Mouse (Mus musculus) midbrain, postnatal 0 days (tissue): ENCODE results near the gene Pramef17. TPM values are rescaled to one million over a fixed set of nuclear protein-coding genes. Genes with fewer than 3 reads are reported as not detected.
"Not testable (repeated sequence)": the region's sequence is repeated elsewhere in the genome, so short reads cannot be mapped to it uniquely, and the experiment has no call there.

Source experiments
- ATAC-seq: fragments of 200-750 bp; cut with Nextera tagmentation; 2 replicates; pipeline ENCODE4 v1.8.0; 2017; ENCODE audit warnings: moderate number of reproducible peaks, mild to moderate bottlenecking, moderate TSS enrichment, moderate library complexity; ENCODE audit not compliant: low FRiP score
- DNase-seq: peaks from one replicate; pipeline ENCODE4 v3.0.0-alpha.2; 2015; ENCODE audit warnings: low spot score
- H3K27ac ChIP-seq: fragments of 300-500 bp; sonication (generic); 2 replicates; pipeline ENCODE4 v1.5.1; 2014; ENCODE audit warnings: low read depth, mild to moderate bottlenecking, low read length, mixed read lengths
- H3K27me3 ChIP-seq: fragments of 300-500 bp; sonication (generic); 2 replicates; pipeline ENCODE4 v1.6.1; 2014; ENCODE audit warnings: low read length, control low read depth, mixed read lengths; ENCODE audit not compliant: insufficient read depth
- H3K36me3 ChIP-seq: fragments of 300-500 bp; sonication (generic); 2 replicates; pipeline ENCODE4 v1.6.1; 2014; ENCODE audit warnings: low read length, control low read depth, mixed read lengths; ENCODE audit not compliant: insufficient read depth
- H3K4me1 ChIP-seq: fragments of 300-500 bp; sonication (generic); 2 replicates; pipeline ENCODE4 v1.6.1; 2014; ENCODE audit warnings: mild to moderate bottlenecking, control low read depth, antibody characterized with exemption, low read length, mixed read lengths; ENCODE audit not compliant: insufficient read depth
- H3K4me2 ChIP-seq: fragments of 300-500 bp; sonication (generic); 2 replicates; pipeline ENCODE4 v1.6.1; 2014; ENCODE audit warnings: low read depth, mild to moderate bottlenecking, low read length, mixed read lengths; ENCODE audit not compliant: poor library complexity, severe bottlenecking
- H3K4me3 ChIP-seq: fragments of 300-500 bp; sonication (generic); 2 replicates; pipeline ENCODE4 v1.5.1; 2014; ENCODE audit warnings: low read depth, mild to moderate bottlenecking, low read length, moderate library complexity
- H3K9ac ChIP-seq: fragments of 300-500 bp; sonication (generic); replicated peaks from 2 replicates; pipeline ENCODE4 v1.6.1; 2014; ENCODE audit warnings: mild to moderate bottlenecking, low read length, moderate library complexity, mixed read lengths; ENCODE audit not compliant: poor library complexity, severe bottlenecking
- H3K9me3 ChIP-seq: fragments of 300-500 bp; sonication (generic); 2 replicates; pipeline ENCODE4 v1.6.1; 2016; ENCODE audit warnings: low read length, control low read depth
- WGBS: fragments of 180-500 bp; shearing (Covaris S2); extraction: QIAGEN DNeasy Blood & Tissue Kit; methylation state at CpG from one replicate; pipeline ENCODE4 v1.1.7; 2014; 5-methylcytosine and 5-hydroxymethylcytosine counted together
- polyA plus RNA-seq: library from polyadenylated mRNA; unstranded; fragments of >200 nt; fragmentation: Nextera tagmentation; extraction: Ambion mirVana; gene quantifications from 2 replicates; pipeline ENCODE4 v1.2.1, GENCODE M21; 2015
- total RNA-seq: library from RNA; depleted of rRNA; stranded (reverse); fragments of >200 nt; gene quantifications from 2 replicates; pipeline ENCODE4 v1.2.3, GENCODE M21; 2014; rRNA removed

Pramef17 gene
- total RNA-seq (not detected in 2 replicates), polyA plus RNA-seq (not detected in 2 replicates)

DNA sequence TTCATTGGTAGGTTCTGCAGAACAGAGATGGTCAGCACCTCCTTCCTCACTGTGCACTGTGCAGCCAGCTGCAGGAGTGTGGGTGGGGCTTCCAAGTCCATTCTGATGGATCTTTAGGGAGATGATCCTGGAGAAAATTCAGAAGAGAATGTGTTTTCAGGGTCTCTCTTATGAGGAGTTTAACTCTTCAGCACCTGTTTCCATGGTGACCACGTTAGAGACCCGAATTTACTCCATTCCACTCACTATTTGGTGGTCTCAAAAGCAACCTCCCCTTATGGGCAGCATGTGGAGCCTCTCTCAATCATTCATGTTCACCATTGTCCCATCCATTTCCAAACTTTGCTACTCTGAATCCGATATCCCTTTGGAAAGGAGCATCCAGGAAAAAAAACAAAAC, at the start of gene Pramef17:
TSS of gene Pramef17 (minus strand) at position 101 of the 400 bp plus-strand sequence.
- not testable (repeated sequence) for H3K9ac ChIP-seq, H3K4me2 ChIP-seq, H3K27me3 ChIP-seq, DNase-seq, H3K9me3 ChIP-seq, H3K4me1 ChIP-seq, H3K4me3 ChIP-seq, H3K27ac ChIP-seq, ATAC-seq, H3K36me3 ChIP-seq
- WGBS: 55% methylated on average over 3 of the region's 3 CpGs

DNA sequence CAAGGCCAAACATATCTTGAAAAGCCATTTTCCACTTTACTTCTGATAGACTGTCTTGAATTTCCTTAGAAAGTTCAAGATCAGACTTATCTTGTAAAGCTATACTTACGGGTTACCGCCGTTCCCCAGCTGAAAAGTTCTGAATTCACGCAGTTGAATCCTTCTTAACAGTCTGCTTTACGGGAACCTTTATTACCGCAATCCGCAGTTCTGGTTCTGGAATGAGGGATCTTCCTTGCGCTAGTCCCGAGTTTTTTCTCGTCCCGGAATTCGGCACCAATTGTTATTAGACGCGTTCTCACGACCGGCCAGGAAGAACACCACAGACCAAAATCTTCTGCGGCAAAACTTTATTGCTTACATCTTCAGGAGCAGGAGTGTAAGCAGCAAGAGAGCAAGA, 6.0 kb downstream of the Pramef17 start:
- ATAC-seq, H3K4me3 ChIP-seq, H3K36me3 ChIP-seq, H3K4me1 ChIP-seq, H3K27ac ChIP-seq, DNase-seq, H3K9me3 ChIP-seq, H3K27me3 ChIP-seq, H3K9ac ChIP-seq, H3K4me2 ChIP-seq: not testable (repeated sequence)
- WGBS: 96% methylated on average over 14 of the region's 17 CpGs

- DNase-seq, ATAC-seq, H3K9me3 ChIP-seq, H3K9ac ChIP-seq, H3K27me3 ChIP-seq, H3K4me2 ChIP-seq, H3K27ac ChIP-seq, H3K4me3 ChIP-seq, H3K4me1 ChIP-seq, H3K36me3 ChIP-seq: not testable (repeated sequence)
- WGBS: 93% methylated on average over 8 of the region's 17 CpGs
Observed at GRCm38 (mm10) chr4:143987475-143987941, 6.7 kb downstream of the Pramef17 start.

DNA sequence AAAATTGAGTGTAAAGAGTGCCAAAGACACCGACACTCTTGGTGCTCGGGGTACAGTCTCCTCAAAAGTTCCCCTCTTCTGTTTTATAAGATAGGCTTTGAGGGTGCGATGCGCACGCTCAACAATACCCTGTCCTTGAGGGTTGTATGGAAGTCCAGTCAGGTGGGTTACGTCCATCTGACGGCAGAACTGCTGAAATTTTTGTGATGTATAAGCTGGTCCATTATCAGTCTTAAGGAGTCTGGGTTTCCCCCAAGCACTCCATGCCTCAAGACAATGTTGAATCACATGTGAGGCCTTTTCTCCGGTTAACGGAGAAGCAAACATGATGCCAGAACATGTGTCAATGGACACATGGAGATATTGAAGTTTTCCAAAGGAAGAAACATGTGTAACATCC, 8.4 kb downstream of the Pramef17 start:
- not testable (repeated sequence) for H3K4me1 ChIP-seq, H3K27ac ChIP-seq, H3K9me3 ChIP-seq, H3K27me3 ChIP-seq, H3K9ac ChIP-seq, DNase-seq, H3K4me2 ChIP-seq, H3K4me3 ChIP-seq, ATAC-seq, H3K36me3 ChIP-seq
- 96% methylated on average over 2 of the region's 9 CpGs for WGBS

DNA sequence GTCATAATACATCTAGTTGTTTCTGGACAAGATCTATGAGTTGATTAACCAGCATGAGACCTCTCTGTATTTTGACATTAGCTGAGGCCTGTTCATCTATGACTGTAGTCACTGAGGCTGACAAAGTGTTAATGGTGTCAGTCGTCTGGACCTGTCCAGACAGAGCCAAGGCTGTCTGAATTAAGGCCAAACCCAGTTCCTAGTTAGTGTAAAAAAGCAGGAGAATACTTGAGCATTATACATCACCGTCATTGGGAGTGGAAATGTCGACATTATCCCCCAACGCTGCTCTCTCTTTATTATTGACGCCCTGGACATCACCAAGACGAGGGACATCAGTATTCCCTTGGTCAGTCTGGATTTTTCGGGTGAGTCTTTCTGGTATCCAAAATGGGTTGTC, 9.0 kb downstream of the Pramef17 start:
- WGBS: no CpG with 5 or more reads among the region's 7 CpGs
- not testable (repeated sequence) for H3K36me3 ChIP-seq, ATAC-seq, DNase-seq, H3K9me3 ChIP-seq, H3K27me3 ChIP-seq, H3K4me1 ChIP-seq, H3K4me3 ChIP-seq, H3K9ac ChIP-seq, H3K4me2 ChIP-seq, H3K27ac ChIP-seq

- not testable (repeated sequence) for ATAC-seq, DNase-seq, H3K36me3 ChIP-seq, H3K27me3 ChIP-seq, H3K9me3 ChIP-seq, H3K9ac ChIP-seq, H3K4me1 ChIP-seq, H3K27ac ChIP-seq, H3K4me3 ChIP-seq, H3K4me2 ChIP-seq
- WGBS: 43% methylated on average over 1 of the region's 1 CpGs
Observed at GRCm38 (mm10) chr4:143983446-143983845, 10.7 kb downstream of the Pramef17 start.

- ATAC-seq, DNase-seq, H3K9me3 ChIP-seq, H3K27ac ChIP-seq, H3K4me3 ChIP-seq, H3K4me1 ChIP-seq, H3K36me3 ChIP-seq, H3K4me2 ChIP-seq, H3K27me3 ChIP-seq, H3K9ac ChIP-seq: not testable (repeated sequence)
- 61% methylated on average over 1 of the region's 2 CpGs for WGBS
Observed at GRCm38 (mm10) chr4:143966850-143967249, 27.3 kb downstream of the Pramef17 start, which contains the start of gene Gm13101. Gm13101 (minus strand) TSS chr4:143966950.

- H3K9ac ChIP-seq, DNase-seq, H3K4me2 ChIP-seq, H3K4me3 ChIP-seq, H3K4me1 ChIP-seq, H3K36me3 ChIP-seq, ATAC-seq, H3K27ac ChIP-seq, H3K27me3 ChIP-seq: not testable (repeated sequence)
- H3K9me3 ChIP-seq: peaks cover 20% of the 10 kb centered on the region; the same call in 1 of the 2 replicates
- 85% methylated on average over 1 of the region's 1 CpGs for WGBS
Observed at GRCm38 (mm10) chr4:143950916-143951315, 43.3 kb downstream of the Pramef17 start, which contains the start of gene Pramef25. Pramef25 (minus strand) TSS chr4:143951016.
